Mouse (Mus musculus) forebrain, embryonic 14.5 days (tissue): Measurements from ENCODE around the gene Umodl1. TPM values are rescaled to one million over a fixed set of nuclear protein-coding genes. Genes with fewer than 3 reads are reported as not detected.

Experiments used
- ATAC-seq: fragments of 200-750 bp; cut with Nextera tagmentation; 2 replicates; pipeline ENCODE4 v1.8.0; 2017; ENCODE audit warnings: mild to moderate bottlenecking, moderate library complexity
- DNase-seq: peaks from one replicate; pipeline ENCODE4 v3.0.0-alpha.2; 2015; ENCODE audit warnings: low spot score
- H3K27ac ChIP-seq: fragments of 300-500 bp; sonication (generic); 2 replicates; pipeline ENCODE4 v1.5.1; 2014; ENCODE audit warnings: low read depth, mild to moderate bottlenecking, control low read depth, low read length, moderate library complexity
- H3K27me3 ChIP-seq: fragments of 300-500 bp; sonication (generic); replicated peaks from 2 replicates; pipeline ENCODE4 v1.6.1; 2014; ENCODE audit warnings: low read length, control low read depth, mixed read lengths; ENCODE audit not compliant: control insufficient read depth, insufficient read depth
- H3K36me3 ChIP-seq: fragments of 300-500 bp; sonication (generic); 2 replicates; pipeline ENCODE4 v1.6.1; 2014; ENCODE audit warnings: low read length, control low read depth; ENCODE audit not compliant: control insufficient read depth, insufficient read depth
- H3K4me1 ChIP-seq: fragments of 300-500 bp; sonication (generic); 2 replicates; pipeline ENCODE4 v1.6.1; 2014; ENCODE audit warnings: antibody characterized with exemption, low read length, control low read depth; ENCODE audit not compliant: control insufficient read depth, insufficient read depth
- H3K4me2 ChIP-seq: fragments of 300-500 bp; sonication (generic); 2 replicates; pipeline ENCODE4 v1.6.1; 2014; ENCODE audit warnings: mild to moderate bottlenecking, control low read depth, low read length
- H3K4me3 ChIP-seq: fragments of 300-500 bp; sonication (generic); 2 replicates; pipeline ENCODE4 v1.5.1; 2014; ENCODE audit warnings: low read depth, low read length, control low read depth
- H3K9ac ChIP-seq: fragments of 300-500 bp; sonication (generic); 2 replicates; pipeline ENCODE4 v1.6.1; 2014; ENCODE audit warnings: mild to moderate bottlenecking, low read length, control low read depth, moderate library complexity
- H3K9me3 ChIP-seq: fragments of 300-500 bp; sonication (generic); replicated peaks from 2 replicates; pipeline ENCODE4 v1.6.1; 2016; ENCODE audit warnings: low read length, control low read depth, mixed read lengths; ENCODE audit not compliant: control insufficient read depth
- WGBS: fragments of 180-500 bp; shearing (Covaris S2); extraction: QIAGEN DNeasy Blood & Tissue Kit; methylation state at CpG from one replicate; pipeline ENCODE4 v1.1.7; 2014; 5-methylcytosine and 5-hydroxymethylcytosine counted together
- polyA plus RNA-seq: library from polyadenylated mRNA; unstranded; fragments of >200 nt; fragmentation: Nextera tagmentation; extraction: Ambion mirVana; gene quantifications from 2 replicates; pipeline ENCODE4 v1.2.1, GENCODE M21; 2014

Umodl1 gene
- polyA plus RNA-seq, 1 experiment from 2014 or later: 0.04 TPM

- no peak overlapping the region for H3K27ac ChIP-seq
These were observed 19.1 kb upstream of the Umodl1 start for GRCm38 (mm10) chr17:30935301-30935700.

GRCm38 (mm10) chr17:30938554-30938953, 15.9 kb upstream of the Umodl1 start:
- no peak for ATAC-seq
- DNase-seq: no peak
- H3K27me3 ChIP-seq: no peaks in the 10 kb centered on the region
- H3K36me3 ChIP-seq: no peaks in the 10 kb centered on the region
- H3K4me3 ChIP-seq: no peak overlapping the region
- H3K9me3 ChIP-seq: no peaks in the 10 kb centered on the region
- no peak overlapping the region for H3K27ac ChIP-seq
- no peak overlapping the region for H3K9ac ChIP-seq
- WGBS: 66% methylated on average over 9 of the region's 9 CpGs
- H3K4me2 ChIP-seq: no peak overlapping the region
- no peaks in the 10 kb centered on the region for H3K4me1 ChIP-seq

More at GRCm38 (mm10) chr17:30935301-30935700, 19.1 kb upstream of the Umodl1 start:
- no peaks in the 10 kb centered on the region for H3K27me3 ChIP-seq
- H3K9me3 ChIP-seq: no peaks in the 10 kb centered on the region
- no peak overlapping the region for H3K4me3 ChIP-seq
- ATAC-seq: no peak
- no peaks in the 10 kb centered on the region for H3K36me3 ChIP-seq
- no peaks in the 10 kb centered on the region for H3K4me1 ChIP-seq
- DNase-seq: no peak
- no peak overlapping the region for H3K4me2 ChIP-seq
- WGBS: 39% methylated on average over 5 of the region's 5 CpGs
- no peak overlapping the region for H3K9ac ChIP-seq

GRCm38 (mm10) chr17:30948382-30948781, 6.1 kb upstream of the Umodl1 start:
- Histone ChIP-seq H3K4me3 (no peak overlapping the region), H3K9me3 (no peaks in the 10 kb centered on the region), H3K4me1 (no peaks in the 10 kb centered on the region), H3K27me3 (no peaks in the 10 kb centered on the region), H3K36me3 (no peaks in the 10 kb centered on the region), H3K9ac (no peak overlapping the region), H3K4me2 (no peak overlapping the region), H3K27ac (no peak overlapping the region)
- WGBS: 74% methylated on average over 1 of the region's 1 CpGs
- no peak for ATAC-seq
- DNase-seq: no peak

GRCm38 (mm10) chr17:30950780-30951179, 3.7 kb upstream of the Umodl1 start:
- no peaks in the 10 kb centered on the region for H3K9me3 ChIP-seq
- H3K27me3 ChIP-seq: no peaks in the 10 kb centered on the region
- no peak overlapping the region for H3K27ac ChIP-seq
- no peak overlapping the region for H3K9ac ChIP-seq
- no peaks in the 10 kb centered on the region for H3K4me1 ChIP-seq
- H3K36me3 ChIP-seq: no peaks in the 10 kb centered on the region
- no peak overlapping the region for H3K4me2 ChIP-seq
- ATAC-seq (no peak), DNase-seq (peak; percentile 82)
- no peak overlapping the region for H3K4me3 ChIP-seq
- WGBS: 2% methylated on average over 7 of the region's 7 CpGs

- Histone ChIP-seq H3K4me3 (no peak overlapping the region), H3K4me2 (no peak overlapping the region), H3K36me3 (no peaks in the 10 kb centered on the region), H3K27ac (no peak overlapping the region), H3K27me3 (no peaks in the 10 kb centered on the region), H3K9me3 (no peaks in the 10 kb centered on the region), H3K9ac (no peak overlapping the region), H3K4me1 (no peaks in the 10 kb centered on the region)
- ATAC-seq: no peak
- 62% methylated on average over 8 of the region's 8 CpGs for WGBS
- DNase-seq: peak; percentile 28
These were observed 2.8 kb upstream of the Umodl1 start for GRCm38 (mm10) chr17:30951600-30951999.

GRCm38 (mm10) chr17:30961936-30962592, 7.6 kb downstream of the Umodl1 start:
- WGBS: 83% methylated on average over 7 of the region's 7 CpGs
- no peaks in the 10 kb centered on the region for H3K36me3 ChIP-seq
- no peak overlapping the region for H3K9ac ChIP-seq
- DNase-seq (no peak), ATAC-seq (no peak)
- no peaks in the 10 kb centered on the region for H3K4me1 ChIP-seq
- H3K4me3 ChIP-seq: no peak overlapping the region
- H3K9me3 ChIP-seq: no peaks in the 10 kb centered on the region
- H3K27ac ChIP-seq: no peak overlapping the region
- H3K4me2 ChIP-seq: no peak overlapping the region
- no peaks in the 10 kb centered on the region for H3K27me3 ChIP-seq

- DNase-seq (no peak), ATAC-seq (no peak)
- Histone ChIP-seq H3K27me3 (no peaks in the 10 kb centered on the region), H3K9me3 (no peaks in the 10 kb centered on the region), H3K9ac (no peak overlapping the region), H3K4me2 (no peak overlapping the region), H3K27ac (no peak overlapping the region), H3K4me3 (no peak overlapping the region), H3K4me1 (no peaks in the 10 kb centered on the region), H3K36me3 (no peaks in the 10 kb centered on the region)
- WGBS: 44% methylated on average over 2 of the region's 2 CpGs
These were observed 8.4 kb downstream of the Umodl1 start for GRCm38 (mm10) chr17:30962880-30963279.

- Histone ChIP-seq H3K27me3 (no peaks in the 10 kb centered on the region), H3K36me3 (no peaks in the 10 kb centered on the region), H3K4me3 (no peak overlapping the region), H3K4me2 (no peak overlapping the region), H3K9ac (no peak overlapping the region), H3K27ac (no peak overlapping the region), H3K4me1 (no peaks in the 10 kb centered on the region), H3K9me3 (no peaks in the 10 kb centered on the region)
- WGBS: 56% methylated on average over 4 of the region's 4 CpGs
- ATAC-seq (no peak), DNase-seq (peak; percentile 18)
These were observed 15.5 kb downstream of the Umodl1 start for GRCm38 (mm10) chr17:30969983-30970382.

- Histone ChIP-seq H3K9me3 (no peaks in the 10 kb centered on the region), H3K4me2 (no peak overlapping the region), H3K36me3 (no peaks in the 10 kb centered on the region), H3K4me1 (no peaks in the 10 kb centered on the region), H3K4me3 (no peak overlapping the region), H3K27ac (no peak overlapping the region), H3K9ac (no peak overlapping the region), H3K27me3 (no peaks in the 10 kb centered on the region)
- no peak for ATAC-seq
- DNase-seq: no peak
- 88% methylated on average over 7 of the region's 7 CpGs for WGBS
These were observed 17.4 kb downstream of the Umodl1 start for GRCm38 (mm10) chr17:30971877-30972276.
